Mouse (Mus musculus) liver, embryonic 14.5 days (tissue): Measurements from ENCODE around the gene Trpm4.

ENCODE experiments used
- CTCF ChIP-seq: IDR thresholded peaks from 2 replicates; pipeline ENCODE4 v1.5.1; 2016; ENCODE audit warnings: antibody characterized with exemption, low read depth, control low read depth
- EP300 ChIP-seq: IDR thresholded peaks from 2 replicates; pipeline ENCODE4 v1.6.1; 2016; ENCODE audit warnings: antibody characterized with exemption, low read depth

DNA sequence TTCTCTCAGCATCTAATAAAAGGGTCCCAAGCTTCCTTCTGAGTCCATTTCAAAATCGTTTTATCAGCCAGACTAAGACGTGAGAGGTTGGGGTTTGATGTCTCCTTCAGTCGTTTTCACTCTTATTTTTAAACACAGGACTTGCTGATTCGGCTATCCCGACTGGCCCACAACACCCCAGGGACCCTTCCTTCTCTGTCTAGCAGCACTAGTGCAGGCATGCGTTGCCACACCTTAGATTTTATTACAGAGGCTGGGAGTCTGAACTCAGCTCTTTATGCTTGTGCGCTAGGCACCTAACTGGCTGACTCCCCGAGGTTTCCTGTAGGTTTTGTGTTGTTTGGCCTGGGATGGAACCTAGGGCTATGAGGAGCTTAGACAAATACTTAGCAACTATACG lies 20.1 kb downstream of the Trpm4 start:
- no peak for TF ChIP-seq CTCF
- no peak for TF ChIP-seq EP300
